Mouse (Mus musculus) liver, embryonic 15.5 days (tissue): Measurements from ENCODE around the gene Myo18a. TPM values are rescaled to one million over a fixed set of nuclear protein-coding genes. Genes with fewer than 3 reads are reported as not detected.

Experiments
- ATAC-seq: fragments of 200-750 bp; cut with Nextera tagmentation; 2 replicates; pipeline ENCODE4 v1.8.0; 2017; ENCODE audit warnings: moderate number of reproducible peaks, mild to moderate bottlenecking, moderate library complexity; ENCODE audit not compliant: insufficient read depth
- H3K27ac ChIP-seq: fragments of 300-500 bp; sonication (generic); replicated peaks from 2 replicates; pipeline ENCODE4 v1.5.1; 2015; ENCODE audit warnings: mild to moderate bottlenecking, inconsistent platforms
- H3K27me3 ChIP-seq: fragments of 300-500 bp; sonication (generic); 2 replicates; pipeline ENCODE4 v1.6.1; 2015; ENCODE audit warnings: mild to moderate bottlenecking, inconsistent platforms
- H3K36me3 ChIP-seq: fragments of 300-500 bp; sonication (generic); replicated peaks from 2 replicates; pipeline ENCODE4 v1.6.1; 2015; ENCODE audit warnings: moderate library complexity, mild to moderate bottlenecking, inconsistent platforms
- H3K4me1 ChIP-seq: fragments of 300-500 bp; sonication (generic); replicated peaks from 2 replicates; pipeline ENCODE4 v1.6.1; 2015; ENCODE audit warnings: inconsistent platforms
- H3K4me2 ChIP-seq: fragments of 300-500 bp; sonication (generic); 2 replicates; pipeline ENCODE4 v1.6.1; 2015; ENCODE audit warnings: moderate library complexity, mild to moderate bottlenecking, inconsistent platforms
- H3K4me3 ChIP-seq: fragments of 300-500 bp; sonication (generic); replicated peaks from 2 replicates; pipeline ENCODE4 v1.5.1; 2015; ENCODE audit warnings: mild to moderate bottlenecking, inconsistent platforms
- H3K9ac ChIP-seq: fragments of 300-500 bp; sonication (generic); 2 replicates; pipeline ENCODE4 v1.6.1; 2015; ENCODE audit warnings: moderate library complexity, mild to moderate bottlenecking, inconsistent platforms
- H3K9me3 ChIP-seq: fragments of 300-500 bp; sonication (generic); replicated peaks from 2 replicates; pipeline ENCODE4 v1.6.1; 2016; ENCODE audit warnings: inconsistent platforms
- WGBS: fragments of 180-500 bp; shearing (Covaris S2); methylation state at CpG from one replicate; pipeline ENCODE4 v1.1.7; 2015; ENCODE audit warnings: mixed read lengths; ENCODE audit not compliant: insufficient replicate concordance; 5-methylcytosine and 5-hydroxymethylcytosine counted together
- polyA plus RNA-seq: library from polyadenylated mRNA; unstranded; fragments of >200 nt; fragmentation: Nextera tagmentation; extraction: Ambion mirVana; gene quantifications from 2 replicates; pipeline ENCODE4 v1.2.1, GENCODE M21; 2015

The Myo18a gene
- polyA plus RNA-seq = 14.4 and 15.7 TPM in 2 replicates

- Histone ChIP-seq H3K9ac (peak within 1 kb of the TSS; percentile 96), H3K4me3 (peak within 1 kb of the TSS; percentile 98), H3K36me3 (no peaks in the 10 kb centered on the region), H3K9me3 (no peaks in the 10 kb centered on the region), H3K4me1 (peaks cover 51% of the 10 kb centered on the region), H3K27me3 (peaks cover 7% of the 10 kb centered on the region), H3K27ac (peak within 1 kb of the TSS; percentile 88), H3K4me2 (peak within 1 kb of the TSS; percentile 98)
- peak; percentile 73 for ATAC-seq
- 3% methylated on average over 78 of the region's 79 CpGs for WGBS
Observed at GRCm38 (mm10) chr11:77762783-77763672, at the start of gene Myo18a. Myo18a (plus strand) TSS chr11:77763246.

DNA sequence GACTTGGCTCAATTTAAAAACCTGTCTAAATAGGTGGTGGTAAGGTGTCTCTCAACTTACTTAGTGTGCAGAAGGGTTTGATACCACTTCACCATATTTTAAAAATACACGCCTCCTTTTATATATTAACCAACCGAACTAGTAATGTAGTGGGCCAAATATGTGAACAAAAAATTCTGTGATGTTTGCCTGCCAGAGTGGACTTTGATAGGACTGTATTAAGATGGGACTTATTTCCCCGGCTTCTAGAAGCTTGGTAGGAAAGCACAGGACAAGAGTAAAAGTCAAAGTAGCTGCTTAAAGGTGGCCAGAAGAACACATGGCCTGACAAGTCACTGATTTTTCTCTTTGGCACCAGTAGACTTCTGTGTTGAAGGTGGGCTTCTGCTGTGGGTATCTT lies 49.3 kb upstream of the Myo18a start:
- H3K4me1 ChIP-seq = no peaks in the 10 kb centered on the region
- H3K9me3 ChIP-seq = no peaks in the 10 kb centered on the region
- no peak overlapping the region for H3K4me3 ChIP-seq
- H3K4me2 ChIP-seq = no peak overlapping the region
- ATAC-seq = no peak
- no peak overlapping the region for H3K27ac ChIP-seq
- H3K27me3 ChIP-seq = no peaks in the 10 kb centered on the region
- H3K36me3 ChIP-seq = peaks cover 38% of the 10 kb centered on the region
- H3K9ac ChIP-seq = no peak overlapping the region
- WGBS = 85% methylated on average over 3 of the region's 3 CpGs

GRCm38 (mm10) chr11:77719055-77719454 lies 44.0 kb upstream of the Myo18a start:
- no peak overlapping the region for H3K9ac ChIP-seq
- no peaks in the 10 kb centered on the region for H3K27me3 ChIP-seq
- peaks cover 5% of the 10 kb centered on the region for H3K36me3 ChIP-seq
- no peak overlapping the region for H3K27ac ChIP-seq
- ATAC-seq = no peak
- no peak overlapping the region for H3K4me2 ChIP-seq
- no peaks in the 10 kb centered on the region for H3K4me1 ChIP-seq
- 75% methylated on average over 2 of the region's 2 CpGs for WGBS
- H3K9me3 ChIP-seq = no peaks in the 10 kb centered on the region
- no peak overlapping the region for H3K4me3 ChIP-seq

- H3K27ac ChIP-seq = no peak overlapping the region
- peaks cover 4% of the 10 kb centered on the region; the same call in 1 of the 2 replicates for H3K36me3 ChIP-seq
- ATAC-seq = no peak
- H3K4me2 ChIP-seq = no peak overlapping the region
- WGBS = 71% methylated on average over 4 of the region's 4 CpGs
- no peak overlapping the region for H3K9ac ChIP-seq
- H3K9me3 ChIP-seq = no peaks in the 10 kb centered on the region
- H3K4me1 ChIP-seq = no peaks in the 10 kb centered on the region
- no peak overlapping the region for H3K4me3 ChIP-seq
- H3K27me3 ChIP-seq = no peaks in the 10 kb centered on the region
Observed at GRCm38 (mm10) chr11:77721389-77721788, 41.7 kb upstream of the Myo18a start.

DNA sequence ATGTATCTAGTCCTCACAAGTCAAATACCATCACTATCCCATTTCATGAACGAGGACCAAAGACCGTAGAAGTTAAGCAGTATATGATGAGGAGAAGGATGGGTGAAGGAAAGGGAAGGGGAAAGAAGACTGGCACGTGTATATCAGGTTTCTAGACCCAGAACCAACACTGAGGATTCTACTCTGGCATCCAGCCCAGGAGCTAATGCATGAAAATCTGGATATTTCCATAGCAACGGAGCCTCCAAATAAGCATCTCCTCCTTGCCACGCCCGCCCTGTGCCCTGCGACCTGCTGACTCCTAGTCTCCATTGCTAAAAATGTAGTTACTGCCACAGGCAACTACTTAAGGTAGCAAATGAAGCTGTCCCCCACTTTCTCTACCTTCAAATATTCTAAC lies 38.3 kb upstream of the Myo18a start:
- 66% methylated on average over 7 of the region's 7 CpGs for WGBS
- Histone ChIP-seq H3K4me1 (no peaks in the 10 kb centered on the region), H3K4me2 (no peak overlapping the region), H3K27ac (no peak overlapping the region), H3K4me3 (no peak overlapping the region), H3K9me3 (no peaks in the 10 kb centered on the region), H3K9ac (no peak overlapping the region), H3K36me3 (no peaks in the 10 kb centered on the region), H3K27me3 (0 out of 2 replicates have a peak, but pooled peaks cover 6% of the 10 kb centered on the region)
- ATAC-seq = no peak

GRCm38 (mm10) chr11:77725183-77725582 lies 37.9 kb upstream of the Myo18a start, which contains the start of gene Cryba1:
Cryba1 (minus strand) TSS chr11:77725283.
- H3K36me3 ChIP-seq = no peaks in the 10 kb centered on the region
- H3K9ac ChIP-seq = no peak within 1 kb of the TSS
- 0 out of 2 replicates have a peak, but pooled peaks cover 6% of the 10 kb centered on the region for H3K27me3 ChIP-seq
- 68% methylated on average over 7 of the region's 7 CpGs for WGBS
- no peak within 1 kb of the TSS for H3K4me2 ChIP-seq
- no peaks in the 10 kb centered on the region for H3K4me1 ChIP-seq
- no peaks in the 10 kb centered on the region for H3K9me3 ChIP-seq
- ATAC-seq = no peak
- no peak within 1 kb of the TSS for H3K27ac ChIP-seq
- H3K4me3 ChIP-seq = no peak within 1 kb of the TSS

- Histone ChIP-seq H3K4me1 (no peaks in the 10 kb centered on the region), H3K9ac (no peak overlapping the region), H3K4me3 (no peak overlapping the region), H3K27me3 (peaks cover 6% of the 10 kb centered on the region; the same call in 1 of the 2 replicates), H3K27ac (no peak overlapping the region), H3K36me3 (no peaks in the 10 kb centered on the region), H3K9me3 (no peaks in the 10 kb centered on the region), H3K4me2 (no peak overlapping the region)
- no peak for ATAC-seq
- WGBS = 46% methylated on average over 2 of the region's 2 CpGs
Observed at GRCm38 (mm10) chr11:77728587-77728986, 34.5 kb upstream of the Myo18a start.

DNA sequence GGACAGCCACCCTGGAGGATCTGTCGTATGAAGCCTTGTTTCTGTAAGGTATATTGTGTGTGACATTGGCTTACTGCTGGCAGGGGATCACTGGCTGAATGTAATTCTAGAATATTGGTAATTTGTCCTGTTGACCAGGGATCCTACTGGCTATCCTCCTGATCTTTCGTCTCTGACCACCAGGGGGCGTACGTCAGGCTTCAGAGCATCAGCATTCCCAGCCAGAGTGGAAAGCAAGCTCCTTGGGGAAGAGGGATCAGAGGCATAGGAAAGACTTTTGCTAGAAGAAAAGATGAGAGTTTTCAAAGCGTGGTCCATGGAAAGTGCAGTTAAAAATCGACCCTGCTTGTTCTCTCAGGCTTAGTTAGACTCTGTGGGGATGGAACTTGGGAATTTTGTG lies 25.8 kb upstream of the Myo18a start:
- no peak for ATAC-seq
- Histone ChIP-seq H3K4me1 (no peaks in the 10 kb centered on the region), H3K9me3 (no peaks in the 10 kb centered on the region), H3K27ac (no peak overlapping the region), H3K4me2 (no peak overlapping the region), H3K27me3 (peaks cover 6% of the 10 kb centered on the region; the same call in 1 of the 2 replicates), H3K36me3 (no peaks in the 10 kb centered on the region), H3K4me3 (no peak overlapping the region), H3K9ac (no peak overlapping the region)
- WGBS = 2% methylated on average over 6 of the region's 6 CpGs

GRCm38 (mm10) chr11:77738555-77738954 lies 24.5 kb upstream of the Myo18a start:
- Histone ChIP-seq H3K9me3 (no peaks in the 10 kb centered on the region), H3K36me3 (no peaks in the 10 kb centered on the region), H3K27me3 (peaks cover 6% of the 10 kb centered on the region; the same call in 1 of the 2 replicates), H3K27ac (no peak overlapping the region), H3K9ac (no peak overlapping the region), H3K4me1 (no peaks in the 10 kb centered on the region), H3K4me3 (no peak overlapping the region), H3K4me2 (no peak overlapping the region)
- 56% methylated on average over 7 of the region's 7 CpGs for WGBS
- no peak for ATAC-seq

DNA sequence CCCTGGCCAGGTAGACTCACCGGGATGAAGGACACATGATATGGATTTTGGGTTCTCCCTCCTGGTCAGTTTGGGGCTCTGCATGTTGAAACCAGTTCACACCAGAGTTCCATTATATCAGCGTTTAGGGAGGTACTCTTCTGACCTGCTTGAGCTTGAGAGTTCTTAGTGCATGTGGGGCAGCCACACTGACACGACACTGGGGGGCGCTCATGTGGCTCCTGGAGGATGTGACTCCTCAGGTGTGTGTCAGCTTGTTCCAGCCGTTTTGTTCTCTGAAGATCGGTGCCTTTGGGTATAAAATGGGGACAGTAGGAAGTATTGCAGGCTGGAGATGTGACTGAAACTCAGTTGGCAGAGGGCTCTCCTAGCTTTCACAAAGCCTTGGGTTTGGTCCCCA lies 19.1 kb upstream of the Myo18a start:
- Histone ChIP-seq H3K9ac (no peak overlapping the region), H3K9me3 (no peaks in the 10 kb centered on the region), H3K4me3 (no peak overlapping the region), H3K27ac (no peak overlapping the region), H3K4me1 (peaks cover 18% of the 10 kb centered on the region), H3K4me2 (no peak overlapping the region), H3K27me3 (peaks cover 6% of the 10 kb centered on the region; the same call in 1 of the 2 replicates), H3K36me3 (no peaks in the 10 kb centered on the region)
- ATAC-seq = no peak
- 23% methylated on average over 6 of the region's 6 CpGs for WGBS

GRCm38 (mm10) chr11:77746652-77747051 lies 16.4 kb upstream of the Myo18a start:
- H3K27me3 ChIP-seq = no peaks in the 10 kb centered on the region
- H3K4me3 ChIP-seq = no peak overlapping the region
- H3K4me2 ChIP-seq = no peak overlapping the region
- WGBS = 38% methylated on average over 4 of the region's 4 CpGs
- H3K9me3 ChIP-seq = no peaks in the 10 kb centered on the region
- no peak overlapping the region for H3K9ac ChIP-seq
- peak; percentile 76 for ATAC-seq
- H3K36me3 ChIP-seq = no peaks in the 10 kb centered on the region
- peaks cover 24% of the 10 kb centered on the region for H3K4me1 ChIP-seq
- H3K27ac ChIP-seq = no peak overlapping the region
